Mouse (Mus musculus): ENCODE results near the gene Edaradd. TPM values are rescaled to one million over a fixed set of nuclear protein-coding genes. Genes with fewer than 3 reads are reported as not detected.

Gene Edaradd
- total RNA-seq, 2 experiments from 2014 or later = 0.47 to 0.93 TPM

- DNase-seq (ENCODE audit: extremely low spot score in 1 of 2, low spot score in 2 of 2) = no peak
- intact Hi-C loops (cut with DNase I) = no loop called here
Measured at GRCm38 (mm10) chr13:12525678-12526077, 5.4 kb upstream of the Edaradd start.

GRCm38 (mm10) chr13:12522346-12522745 is 2.1 kb upstream of the Edaradd start:
- DNase-seq (ENCODE audit: extremely low spot score in 1 of 2, low spot score in 2 of 2) = no peak
- intact Hi-C loops (cut with DNase I) = no loop called here

- intact Hi-C loops (cut with DNase I) = no loop called here
- no peak for DNase-seq (ENCODE audit: extremely low spot score in 1 of 2, low spot score in 2 of 2)
Measured at GRCm38 (mm10) chr13:12519371-12519770, 867 bp downstream of the Edaradd start.

- DNase-seq (ENCODE audit: extremely low spot score in 1 of 2, low spot score in 2 of 2) = no peak
- intact Hi-C loops (cut with DNase I) = no loop called here
Measured at GRCm38 (mm10) chr13:12511189-12511965, 8.9 kb downstream of the Edaradd start.

- intact Hi-C loops (cut with DNase I) = no loop called here
- DNase-seq (ENCODE audit: extremely low spot score in 1 of 2, low spot score in 2 of 2) = no peak
Measured at GRCm38 (mm10) chr13:12510032-12510431, 10.2 kb downstream of the Edaradd start.

GRCm38 (mm10) chr13:12507426-12507825 is 12.8 kb downstream of the Edaradd start:
- intact Hi-C loops (cut with DNase I) = no loop called here
- no peak for DNase-seq (ENCODE audit: extremely low spot score in 1 of 2, low spot score in 2 of 2)

GRCm38 (mm10) chr13:12505359-12505758 is 14.9 kb downstream of the Edaradd start:
- intact Hi-C loops (cut with DNase I) = no loop called here

GRCm38 (mm10) chr13:12503238-12503751 is 16.9 kb downstream of the Edaradd start:
- intact Hi-C loops (cut with DNase I) = no loop called here
- DNase-seq (ENCODE audit: extremely low spot score in 1 of 2, low spot score in 2 of 2) = no peak

More at GRCm38 (mm10) chr13:12505359-12505758, 14.9 kb downstream of the Edaradd start:
- DNase-seq (ENCODE audit: extremely low spot score in 1 of 2, low spot score in 2 of 2) = no peak

GRCm38 (mm10) chr13:12502665-12503237 is 17.5 kb downstream of the Edaradd start:
- no peak for DNase-seq (ENCODE audit: extremely low spot score in 1 of 2, low spot score in 2 of 2)
- intact Hi-C loops (cut with DNase I) = no loop called here

- intact Hi-C loops (cut with DNase I) = no loop called here
- DNase-seq (ENCODE audit: extremely low spot score in 1 of 2, low spot score in 2 of 2) = no peak
Measured at GRCm38 (mm10) chr13:12499107-12499506, 21.1 kb downstream of the Edaradd start.

- intact Hi-C loops (cut with DNase I) = no loop called here
Measured at GRCm38 (mm10) chr13:12497809-12498208, 22.4 kb downstream of the Edaradd start.

GRCm38 (mm10) chr13:12494750-12495149 is 25.5 kb downstream of the Edaradd start:
- no peak for DNase-seq (ENCODE audit: extremely low spot score in 1 of 2, low spot score in 2 of 2)
- intact Hi-C loops (cut with DNase I) = no loop called here

More at GRCm38 (mm10) chr13:12497809-12498208, 22.4 kb downstream of the Edaradd start:
- no peak for DNase-seq (ENCODE audit: extremely low spot score in 1 of 2, low spot score in 2 of 2)

- intact Hi-C loops (cut with DNase I) = no loop called here
Measured at GRCm38 (mm10) chr13:12492515-12492914, 27.7 kb downstream of the Edaradd start.

GRCm38 (mm10) chr13:12485640-12486039 is 34.6 kb downstream of the Edaradd start:
- intact Hi-C loops (cut with DNase I) = no loop called here

More at GRCm38 (mm10) chr13:12492515-12492914, 27.7 kb downstream of the Edaradd start:
- no peak for DNase-seq (ENCODE audit: extremely low spot score in 1 of 2, low spot score in 2 of 2)

GRCm38 (mm10) chr13:12485197-12485596 is 35.0 kb downstream of the Edaradd start:
- intact Hi-C loops (cut with DNase I) = no loop called here
- no peak for DNase-seq (ENCODE audit: extremely low spot score in 1 of 2, low spot score in 2 of 2)

More at GRCm38 (mm10) chr13:12485640-12486039, 34.6 kb downstream of the Edaradd start:
- no peak for DNase-seq (ENCODE audit: extremely low spot score in 1 of 2, low spot score in 2 of 2)

- intact Hi-C loops (cut with DNase I) = no loop called here
- DNase-seq (ENCODE audit: extremely low spot score in 1 of 2, low spot score in 2 of 2) = no peak
Measured at GRCm38 (mm10) chr13:12479802-12480201, 40.4 kb downstream of the Edaradd start.

- intact Hi-C loops (cut with DNase I) = no loop called here
- no peak for DNase-seq (ENCODE audit: extremely low spot score in 1 of 2, low spot score in 2 of 2)
Measured at GRCm38 (mm10) chr13:12478301-12478700, 41.9 kb downstream of the Edaradd start.

- intact Hi-C loops (cut with DNase I) = no loop called here
- no peak for DNase-seq (ENCODE audit: extremely low spot score in 1 of 2, low spot score in 2 of 2)
Measured at GRCm38 (mm10) chr13:12476886-12477285, 43.4 kb downstream of the Edaradd start.

- intact Hi-C loops (cut with DNase I) = loop anchor here (2.0 kb wide), 1 partner anchor 206 kb away; no protein-coding TSS in a partner anchor
- DNase-seq (ENCODE audit: extremely low spot score in 1 of 2, low spot score in 2 of 2) = no peak
Measured at GRCm38 (mm10) chr13:12475239-12475638, 45.0 kb downstream of the Edaradd start.

All from left cerebral cortex, postnatal 10 days (tissue).